Mouse (Mus musculus): ENCODE results near the gene Treml1.

DNA sequence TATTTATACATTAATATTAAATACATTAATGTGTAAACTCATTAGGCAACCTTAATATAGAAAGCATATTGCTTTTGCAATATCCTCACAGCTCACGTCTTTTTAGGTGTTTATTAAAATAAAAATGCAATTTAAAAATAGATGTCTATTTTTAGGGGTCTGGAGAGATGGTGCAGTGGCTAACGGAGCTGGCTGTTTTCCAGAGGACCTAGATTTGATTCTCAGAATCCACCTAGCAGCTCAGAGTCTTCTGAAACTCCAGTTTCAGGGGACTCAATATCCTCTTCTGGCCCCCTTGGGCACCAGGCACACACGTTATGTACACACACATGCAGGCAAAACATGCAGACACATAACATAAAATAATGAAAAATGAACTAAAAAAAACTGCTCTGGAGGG, 2.6 kb downstream of the Treml1 start:
- TF ChIP-seq CTCF (IDR thresholded peaks at IDR 0.05; ENCODE audit: borderline replicate concordance, insufficient read depth, low read depth, low read length) (no peak), POLR2A (IDR thresholded peaks at IDR 0.05; ENCODE audit: borderline replicate concordance, insufficient read depth, low read length) (no peak)

Measured in cerebellum, adult 2 months (tissue).